Mouse (Mus musculus): ENCODE data around the gene Gm11549.

Gene Gm11549

GRCm38 (mm10) chr3:36521073-36522060, at the start of gene Gm11549:
Gene Gm11549 (minus strand): TSS chr3:36521813.
- peak; percentile 31 for DNase-seq

GRCm38 (mm10) chr3:36569836-36570235, 48.2 kb upstream of the Gm11549 start:
- no peak for DNase-seq

- DNase-seq, result no peak
Measured at GRCm38 (mm10) chr3:36563666-36564065, 42.1 kb upstream of the Gm11549 start.

- DNase-seq, result no peak
Measured at GRCm38 (mm10) chr3:36559606-36560005, 38.0 kb upstream of the Gm11549 start.

GRCm38 (mm10) chr3:36557601-36558000, 36.0 kb upstream of the Gm11549 start:
- DNase-seq, result no peak

GRCm38 (mm10) chr3:36552406-36553047, 30.9 kb upstream of the Gm11549 start, which contains the start of gene Exosc9:
Gene Exosc9 (plus strand): TSS chr3:36552606.
- DNase-seq, result peak; percentile 98

GRCm38 (mm10) chr3:36551851-36552384, 30.3 kb upstream of the Gm11549 start:
- peak; percentile 27 for DNase-seq

GRCm38 (mm10) chr3:36551343-36551742, 29.7 kb upstream of the Gm11549 start:
- no peak for DNase-seq

- DNase-seq, result no peak
Measured at GRCm38 (mm10) chr3:36544961-36545360, 23.3 kb upstream of the Gm11549 start.

- DNase-seq, result no peak
Measured at GRCm38 (mm10) chr3:36541399-36541798, 19.8 kb upstream of the Gm11549 start.

GRCm38 (mm10) chr3:36540756-36541155, 19.1 kb upstream of the Gm11549 start:
- no peak for DNase-seq

- no peak for DNase-seq
Measured at GRCm38 (mm10) chr3:36537701-36538470, 16.3 kb upstream of the Gm11549 start.

- no peak for DNase-seq
Measured at GRCm38 (mm10) chr3:36536041-36536440, 14.4 kb upstream of the Gm11549 start.

- no peak for DNase-seq
Measured at GRCm38 (mm10) chr3:36533201-36533672, 11.6 kb upstream of the Gm11549 start.

GRCm38 (mm10) chr3:36532738-36533137, 11.1 kb upstream of the Gm11549 start:
- no peak for DNase-seq

GRCm38 (mm10) chr3:36531979-36532542, 10.4 kb upstream of the Gm11549 start:
- no peak for DNase-seq

- DNase-seq, result no peak
Measured at GRCm38 (mm10) chr3:36531242-36531641, 9.6 kb upstream of the Gm11549 start.

GRCm38 (mm10) chr3:36530781-36531180, 9.2 kb upstream of the Gm11549 start:
- DNase-seq, result no peak

GRCm38 (mm10) chr3:36530345-36530744, 8.7 kb upstream of the Gm11549 start:
- no peak for DNase-seq

- no peak for DNase-seq
Measured at GRCm38 (mm10) chr3:36524466-36524865, 2.9 kb upstream of the Gm11549 start.

GRCm38 (mm10) chr3:36522137-36522536, 524 bp upstream of the Gm11549 start:
- DNase-seq, result no peak

GRCm38 (mm10) chr3:36516196-36516595, 5.4 kb downstream of the Gm11549 start:
- no peak for DNase-seq

Data from thymus, postnatal 4 days (tissue).